Mouse (Mus musculus) CH12.LX (cell line): ENCODE data around the gene AI837181. TPM values are rescaled to one million over a fixed set of nuclear protein-coding genes. Genes with fewer than 3 reads are reported as not detected.

Source experiments
- DNase-seq: peaks from one replicate; pipeline ENCODE4 v3.0.0-alpha.2; 2013; ENCODE audit errors: extremely low read depth
- H3K27ac ChIP-seq: 2 replicates; pipeline ENCODE4 v1.5.1; 2012; ENCODE audit warnings: low read depth, mild to moderate bottlenecking, control low read depth, moderate library complexity; ENCODE audit not compliant: insufficient read depth
- H3K27me3 ChIP-seq: replicated peaks from 2 replicates; pipeline ENCODE3; 2012; ENCODE audit warnings: inconsistent platforms
- H3K36me3 ChIP-seq, 2 experiments: replicated peaks in 1 of 2; 2 replicates each; pipeline versions ENCODE3 to v1.6.1; 2012; ENCODE audit warnings: inconsistent platforms in 1 of 2, low read length in 1 of 2, mild to moderate bottlenecking in 1 of 2, mixed read lengths in 1 of 2, moderate library complexity in 1 of 2; ENCODE audit not compliant: control insufficient read depth in 1 of 2, insufficient read depth in 1 of 2
- H3K4me1 ChIP-seq, 2 experiments: 2 replicates each; pipeline ENCODE4 v1.6.1; 2012; ENCODE audit warnings: inconsistent platforms in 1 of 2, moderate library complexity in 1 of 2; ENCODE audit not compliant: insufficient read depth in 2 of 2, control insufficient read depth in 1 of 2
- H3K4me2 ChIP-seq: 2 replicates; pipeline ENCODE4 v1.6.1; 2012; ENCODE audit warnings: low read depth, mild to moderate bottlenecking, control low read depth; ENCODE audit not compliant: poor library complexity, insufficient read depth, severe bottlenecking
- H3K4me3 ChIP-seq, 3 experiments: fragments of 150-350 bp in 1 of 3; sonication (generic) in 1 of 3; replicated peaks in 1 of 3; 2 replicates each; pipeline versions ENCODE3 to v1.5.1; 2011 to 2012; ENCODE audit warnings: low read depth in 2 of 3, low read length in 2 of 3, mild to moderate bottlenecking in 2 of 3, moderate library complexity in 2 of 3, control low read depth in 1 of 3, improper control_type of control experiment in 1 of 3, inconsistent platforms in 1 of 3, mixed read lengths in 1 of 3; ENCODE audit not compliant: poor library complexity in 1 of 3
- H3K79me2 ChIP-seq: replicated peaks from 2 replicates; pipeline ENCODE4 v1.6.1; 2012; ENCODE audit warnings: mild to moderate bottlenecking, moderate library complexity; ENCODE audit not compliant: control insufficient read depth, poor library complexity, insufficient read depth, severe bottlenecking; ENCODE audit errors: extremely low read depth
- H3K9ac ChIP-seq: 2 replicates; pipeline ENCODE4 v1.6.1; 2012; ENCODE audit warnings: low read depth, mild to moderate bottlenecking, control low read depth, moderate library complexity; ENCODE audit not compliant: insufficient read depth
- H3K9me3 ChIP-seq: replicated peaks from 2 replicates; pipeline ENCODE3; 2012; ENCODE audit warnings: low read length, inconsistent platforms, mixed read lengths
- BHLHE40 ChIP-seq: IDR thresholded peaks from 2 replicates; pipeline ENCODE4 v1.6.1; 2011; ENCODE audit warnings: mild to moderate bottlenecking, low read depth, low read length, improper control_type of control experiment
- CHD1 ChIP-seq: IDR thresholded peaks from 2 replicates; pipeline ENCODE4 v1.6.1; 2012; ENCODE audit warnings: low read depth, low read length, improper control_type of control experiment, inconsistent platforms
- CHD2 ChIP-seq: IDR thresholded peaks from 2 replicates; pipeline ENCODE4 v1.6.1; 2011; ENCODE audit warnings: low read length, improper control_type of control experiment
- E2F4 ChIP-seq: IDR thresholded peaks from 2 replicates; pipeline ENCODE4 v1.6.1; 2011; ENCODE audit warnings: low read depth, low read length, improper control_type of control experiment; ENCODE audit not compliant: insufficient replicate concordance
- EP300 ChIP-seq: IDR thresholded peaks from 2 replicates; pipeline ENCODE4 v1.6.1; 2011; ENCODE audit warnings: low read length, improper control_type of control experiment
- ETS1 ChIP-seq: conservative IDR thresholded peaks from 2 replicates; pipeline ENCODE4 v1.6.1; 2012; ENCODE audit warnings: low read depth, mild to moderate bottlenecking, inconsistent platforms, low read length, improper control_type of control experiment, moderate library complexity
- GABPA ChIP-seq: IDR thresholded peaks from 2 replicates; pipeline ENCODE4 v1.6.1; 2012; ENCODE audit warnings: low read depth, low read length, improper control_type of control experiment, inconsistent platforms; ENCODE audit not compliant: insufficient replicate concordance
- HCFC1 ChIP-seq: IDR thresholded peaks from 2 replicates; pipeline ENCODE4 v1.6.1; 2012; ENCODE audit warnings: low read depth, mild to moderate bottlenecking, inconsistent platforms, low read length, improper control_type of control experiment
- IRF4 ChIP-seq: IDR thresholded peaks from 2 replicates; pipeline ENCODE4 v1.6.1; 2014; ENCODE audit warnings: low read depth, mild to moderate bottlenecking, inconsistent platforms, low read length, improper control_type of control experiment
- JUN ChIP-seq: IDR thresholded peaks from 2 replicates; pipeline ENCODE4 v1.6.1; 2011; ENCODE audit warnings: low read depth, mild to moderate bottlenecking, low read length, improper control_type of control experiment, moderate library complexity; ENCODE audit not compliant: insufficient read depth
- KAT2A ChIP-seq: IDR thresholded peaks from 2 replicates; pipeline ENCODE4 v1.6.1; 2012; ENCODE audit warnings: low read length, improper control_type of control experiment, inconsistent platforms; ENCODE audit not compliant: insufficient replicate concordance
- MAX ChIP-seq: IDR thresholded peaks from 2 replicates; pipeline ENCODE4 v1.6.1; 2011; ENCODE audit warnings: low read length, improper control_type of control experiment
- MAZ ChIP-seq: IDR thresholded peaks from 2 replicates; pipeline ENCODE4 v1.6.1; 2012; ENCODE audit warnings: low read depth, mild to moderate bottlenecking, inconsistent platforms, low read length, improper control_type of control experiment, moderate library complexity
- MEF2A ChIP-seq: IDR thresholded peaks from 2 replicates; pipeline ENCODE4 v1.6.1; 2014; ENCODE audit warnings: low read depth, mild to moderate bottlenecking, inconsistent platforms, low read length, improper control_type of control experiment, borderline replicate concordance
- MXI1 ChIP-seq: IDR thresholded peaks from 2 replicates; pipeline ENCODE4 v1.6.1; 2011; ENCODE audit warnings: mild to moderate bottlenecking, low read depth, low read length, improper control_type of control experiment
- MYC ChIP-seq: IDR thresholded peaks from 2 replicates; pipeline ENCODE4 v1.6.1; 2011; ENCODE audit warnings: low read depth, mild to moderate bottlenecking, improper control_type of control experiment, low read length
- POLR2A ChIP-seq: IDR thresholded peaks from 2 replicates; pipeline ENCODE4 v1.6.1; 2011; ENCODE audit warnings: low read depth, mild to moderate bottlenecking, improper control_type of control experiment, low read length
- POLR2AphosphoS2 ChIP-seq: IDR thresholded peaks from 2 replicates; pipeline ENCODE4 v1.6.1; 2011; ENCODE audit warnings: low read depth, low read length, improper control_type of control experiment
- RAD21 ChIP-seq: IDR thresholded peaks from 2 replicates; pipeline ENCODE4 v1.6.1; 2011; ENCODE audit warnings: low read depth, mild to moderate bottlenecking, low read length, improper control_type of control experiment, moderate library complexity
- RCOR1 ChIP-seq: conservative IDR thresholded peaks from 2 replicates; pipeline ENCODE4 v1.6.1; 2012; ENCODE audit warnings: low read depth, mild to moderate bottlenecking, inconsistent platforms, low read length, improper control_type of control experiment
- SIN3A ChIP-seq: IDR thresholded peaks from 2 replicates; pipeline ENCODE4 v1.6.1; 2012; ENCODE audit warnings: low read length, improper control_type of control experiment, inconsistent platforms
- SMC3 ChIP-seq: IDR thresholded peaks from 2 replicates; pipeline ENCODE4 v1.6.1; 2011; ENCODE audit warnings: low read depth, low read length, improper control_type of control experiment
- TBP ChIP-seq: conservative IDR thresholded peaks from 2 replicates; pipeline ENCODE4 v1.6.1; 2011; ENCODE audit warnings: low read depth, low read length, improper control_type of control experiment
- TCF12 ChIP-seq: IDR thresholded peaks from 2 replicates; pipeline ENCODE4 v1.6.1; 2014; ENCODE audit warnings: low read depth, mild to moderate bottlenecking, inconsistent platforms, low read length, improper control_type of control experiment
- UBTF ChIP-seq: IDR thresholded peaks from 2 replicates; pipeline ENCODE4 v1.6.1; 2012; ENCODE audit warnings: low read depth, mild to moderate bottlenecking, inconsistent platforms, low read length, improper control_type of control experiment, moderate library complexity
- USF1 ChIP-seq: IDR thresholded peaks from 2 replicates; pipeline ENCODE4 v1.6.1; 2014; ENCODE audit warnings: low read depth, mild to moderate bottlenecking, inconsistent platforms, low read length, improper control_type of control experiment
- USF2 ChIP-seq: conservative IDR thresholded peaks from 2 replicates; pipeline ENCODE4 v1.6.1; 2011; ENCODE audit warnings: low read depth, low read length, improper control_type of control experiment
- ZC3H11A ChIP-seq: IDR thresholded peaks from 2 replicates; pipeline ENCODE4 v1.6.1; 2012; ENCODE audit warnings: low read depth, mild to moderate bottlenecking, inconsistent platforms, low read length, improper control_type of control experiment
- ZKSCAN1 ChIP-seq: IDR thresholded peaks from 2 replicates; pipeline ENCODE4 v1.6.1; 2012; ENCODE audit warnings: low read depth, inconsistent platforms, low read length, improper control_type of control experiment, borderline replicate concordance
- ZMIZ1 ChIP-seq: IDR thresholded peaks from 2 replicates; pipeline ENCODE4 v1.6.1; 2012; ENCODE audit warnings: low read depth, mild to moderate bottlenecking, inconsistent platforms, low read length, improper control_type of control experiment
- ZNF384 ChIP-seq: IDR thresholded peaks from 2 replicates; pipeline ENCODE4 v1.6.1; 2012; ENCODE audit warnings: low read depth, low read length, improper control_type of control experiment, inconsistent platforms
- dilution Hi-C: fragments of 300-500 bp; cut with MboI; formaldehyde crosslinking; loops from 2 replicates; pipeline ENCODE4 v1.14.3; 2020; ENCODE audit warnings: low sequenced_read_pairs; ENCODE audit not compliant: extremely low pct_unique_long_range_greater_than_20kb, extremely low pct_ligation_motif_present
- in situ Hi-C: fragments of 300-500 bp; cut with MboI; formaldehyde crosslinking; loops from 3 replicates; pipeline ENCODE4 v1.14.3; 2019; ENCODE audit warnings: low sequenced_read_pairs, low pct_ligation_motif_present, low pct_unique_long_range_greater_than_20kb, mixed read lengths
- polyA plus RNA-seq: library from polyadenylated mRNA; unstranded; fragments of >175 nt; gene quantifications from 2 replicates; pipeline ENCODE4 v1.2.1, GENCODE M21; 2012; ENCODE audit warnings: low read depth; ENCODE audit not compliant: insufficient read length
- total RNA-seq, 2 experiments: library from RNA; depleted of rRNA; stranded (reverse); fragments of 300-350 nt in 1 of 2; fragments of >200 nt in 1 of 2; gene quantifications; 2 replicates each; pipeline ENCODE4 v1.2.3; 2012 to 2014

The AI837181 gene
- total and polyA plus RNA-seq, 3 experiments = 9.8 to 25.1 (median 22.0) TPM

DNA sequence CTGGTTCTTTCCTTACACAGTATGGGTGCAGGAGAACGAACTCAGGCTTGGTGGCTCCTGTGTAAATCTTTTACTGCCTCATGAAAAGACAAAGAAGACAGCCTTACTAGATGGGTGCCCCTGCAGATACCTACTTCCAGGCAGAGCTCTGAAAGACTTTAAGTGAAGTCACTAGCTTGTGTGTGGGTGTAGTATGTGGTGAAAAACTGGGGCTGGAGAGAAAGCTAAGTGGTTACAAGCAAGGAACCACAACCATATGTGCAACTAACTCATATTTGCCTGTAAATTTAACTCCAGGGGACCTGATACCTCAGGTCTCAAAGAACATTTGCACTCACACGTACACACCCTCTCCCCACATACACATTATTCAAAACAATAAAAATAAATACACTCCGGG lies 35.0 kb downstream of the AI837181 start:
- in situ Hi-C loops = loop anchor here (5.0 kb wide), 1 partner anchor 32 kb away; the partner anchor contains the start of gene Cfl1
- H3K4me3 ChIP-seq = peak overlapping the region; percentile 86 to 97 (median 88)
- peaks cover 12% of the 10 kb centered on the region for H3K79me2 ChIP-seq
- DNase-seq = no peak
- H3K4me2 ChIP-seq = peak overlapping the region; percentile 82; the same call in 1 of the 2 replicates
- peak overlapping the region; percentile 85 for H3K9ac ChIP-seq
- peaks cover 26 to 42% of the 10 kb centered on the region in 2 experiments for H3K36me3 ChIP-seq
- H3K27me3 ChIP-seq = peaks cover 7% of the 10 kb centered on the region
- no peaks in the 10 kb centered on the region for H3K9me3 ChIP-seq
- peaks cover 9 to 35% of the 10 kb centered on the region in 2 experiments; a peak in 3 of 4 replicates for H3K4me1 ChIP-seq
- no peak overlapping the region for H3K27ac ChIP-seq
- dilution Hi-C loops = no loop called here
- TF ChIP-seq JUN = no peak
- no peak for TF ChIP-seq HCFC1
- TF ChIP-seq, all 38 proteins: peak for 0

DNA sequence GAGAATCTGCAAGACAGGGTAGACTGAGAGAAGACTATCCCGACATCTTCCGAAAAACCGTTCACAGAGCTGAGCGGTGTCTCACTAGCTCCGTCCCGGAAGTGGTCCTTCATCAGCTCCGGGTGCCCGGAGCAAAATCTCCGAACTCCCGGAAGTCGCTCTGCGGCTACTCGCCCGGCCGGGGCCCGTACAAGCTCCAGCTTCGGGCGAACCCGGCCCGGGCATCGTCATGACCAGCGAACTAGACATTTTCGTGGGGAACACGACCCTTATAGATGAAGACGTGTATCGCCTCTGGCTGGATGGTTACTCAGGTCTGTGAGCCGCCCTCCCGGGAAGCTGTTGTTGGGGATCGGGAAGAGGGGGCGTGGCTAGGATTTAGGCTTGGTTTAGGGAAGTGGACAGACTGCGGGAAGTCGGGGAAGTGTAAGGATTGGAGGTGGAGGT lies 35.5 kb downstream of the AI837181 start, which contains the start of gene Fibp:
TSS of gene Fibp (plus strand) at position 151 of the 447 bp plus-strand sequence.
- Histone ChIP-seq H3K4me2 (peak within 1 kb of the TSS; percentile 93), H3K36me3 (peaks cover 32 to 43% of the 10 kb centered on the region in 2 experiments), H3K79me2 (peaks cover 12% of the 10 kb centered on the region), H3K4me1 (peaks cover 9 to 34% of the 10 kb centered on the region in 2 experiments; a peak in 3 of 4 replicates), H3K4me3 (peak within 1 kb of the TSS; percentile 86 to 97 (median 88)), H3K9ac (peak within 1 kb of the TSS; percentile 85), H3K27me3 (peaks cover 7% of the 10 kb centered on the region), H3K9me3 (no peaks in the 10 kb centered on the region), H3K27ac (no peak within 1 kb of the TSS; the same call in 1 of the 2 replicates)
- in situ Hi-C loops (no loop called here), dilution Hi-C loops (no loop called here)
- DNase-seq = peak; percentile 90
- TF ChIP-seq ZNF384 = no peak
- TF ChIP-seq GABPA = no peak; the same call in 1 of the 2 replicates
- TF ChIP-seq ZKSCAN1 = no peak
- TF ChIP-seq BHLHE40 = no peak
- TF ChIP-seq IRF4 = peak; percentile 73; the same call in 1 of the 2 replicates
- TF ChIP-seq TCF12 = peak; percentile 95
- TF ChIP-seq TBP = peak; percentile 94
- peak; percentile 81; the same call in 1 of the 2 replicates for TF ChIP-seq POLR2AphosphoS2
- TF ChIP-seq USF2 = no peak
- no peak for TF ChIP-seq USF1
- TF ChIP-seq ETS1 = peak; percentile 29; the same call in 1 of the 2 replicates
- peak; percentile 79; the same call in 1 of the 2 replicates for TF ChIP-seq KAT2A
- TF ChIP-seq ZC3H11A = no peak
- no peak for TF ChIP-seq SMC3
- TF ChIP-seq POLR2A = peak; percentile 93
- TF ChIP-seq MAZ = no peak
- TF ChIP-seq MEF2A = peak; percentile 60; the same call in 1 of the 2 replicates
- peak; percentile 75 for TF ChIP-seq MXI1
- TF ChIP-seq MAX = no peak
- peak; percentile 95 for TF ChIP-seq SIN3A
- 0 out of 2 replicates have a peak, but pooled peaks have one; percentile 46 for TF ChIP-seq CHD2
- TF ChIP-seq HCFC1 = peak; percentile 92
- peak; percentile 95 for TF ChIP-seq UBTF
- TF ChIP-seq EP300 = no peak
- TF ChIP-seq ZMIZ1 = peak; percentile 64; the same call in 1 of the 2 replicates
- no peak for TF ChIP-seq E2F4
- peak; percentile 51; the same call in 1 of the 2 replicates for TF ChIP-seq CHD1
- TF ChIP-seq MYC = no peak
- peak; percentile 81 for TF ChIP-seq RCOR1
- no peak for TF ChIP-seq RAD21
- TF ChIP-seq JUN = no peak
